Mouse (Mus musculus) lung, postnatal 0 days (tissue): Measurements from ENCODE around the gene Adgrg5.
A peak's percentile ranks its signal among the peaks of the same experiment; 100 is the strongest.

Experiments
- CTCF ChIP-seq: IDR thresholded peaks from 2 replicates; pipeline ENCODE4 v1.5.1; 2016; ENCODE audit warnings: antibody characterized with exemption, mild to moderate bottlenecking
- EP300 ChIP-seq: IDR thresholded peaks from 2 replicates; pipeline ENCODE4 v1.6.1; 2016; ENCODE audit warnings: antibody characterized with exemption, mild to moderate bottlenecking, control low read depth

- TF ChIP-seq EP300 (no peak), CTCF (peak; percentile 26; the same call in 1 of the 2 replicates)
These were observed 65.1 kb downstream of the Adgrg5 start for GRCm38 (mm10) chr8:94988619-94989018.
